Mouse (Mus musculus): ENCODE results near the gene St13. TPM values are rescaled to one million over a fixed set of nuclear protein-coding genes. Genes with fewer than 3 reads are reported as not detected.

Gene St13
- polyA plus RNA-seq, 1 experiment: 12.6 TPM

- WGBS: 81% methylated on average over 5 of the region's 5 CpGs
- no peak for DNase-seq (ENCODE audit: low read depth, low spot score)
These were observed 70.0 kb downstream of the St13 start for GRCm38 (mm10) chr15:81329721-81330369.

- 93% methylated on average over 7 of the region's 7 CpGs for WGBS
- no peak for DNase-seq (ENCODE audit: low read depth, low spot score)
These were observed 72.4 kb downstream of the St13 start for GRCm38 (mm10) chr15:81327501-81327900.

GRCm38 (mm10) chr15:81324979-81325378 lies 74.9 kb downstream of the St13 start:
- WGBS: 61% methylated on average over 4 of the region's 4 CpGs
- DNase-seq (ENCODE audit: low read depth, low spot score): no peak

GRCm38 (mm10) chr15:81320137-81320536 lies 79.7 kb downstream of the St13 start:
- 93% methylated on average over 3 of the region's 3 CpGs for WGBS
- no peak for DNase-seq (ENCODE audit: low read depth, low spot score)

GRCm38 (mm10) chr15:81319462-81319861 lies 80.4 kb downstream of the St13 start:
- DNase-seq (ENCODE audit: low read depth, low spot score): no peak
- 93% methylated on average over 9 of the region's 9 CpGs for WGBS

GRCm38 (mm10) chr15:81313928-81314327 lies 85.9 kb downstream of the St13 start:
- no peak for DNase-seq (ENCODE audit: low read depth, low spot score)
- WGBS: 68% methylated on average over 3 of the region's 3 CpGs

Other genes with a start within 250 kb of the St13 start
- gene Mrtfa, start 209.3 kb downstream of the St13 start, polyA plus RNA-seq (2012; rRNA removed): 18.9 and 22.4 TPM in 2 replicates
- 0.61 and 0.75 TPM in 2 replicates for gene Mchr1, start 164.6 kb downstream of the St13 start, polyA plus RNA-seq (2012; rRNA removed)
- gene Slc25a17, start 39.3 kb downstream of the St13 start, polyA plus RNA-seq (2012; rRNA removed): 22.5 and 25.2 TPM in 2 replicates
- gene Xpnpep3, start 61 bp upstream of the St13 start, polyA plus RNA-seq (2012; rRNA removed): 2.9 and 5.1 TPM in 2 replicates
- gene Dnajb7, start 8.2 kb upstream of the St13 start, polyA plus RNA-seq (2012; rRNA removed): 0.12 TPM in 1 of 2 replicates, not detected in the other
- gene Rbx1, start 66.2 kb upstream of the St13 start, polyA plus RNA-seq (2012; rRNA removed): 52.3 and 56.4 TPM in 2 replicates
- gene Ep300, start 185.3 kb upstream of the St13 start, polyA plus RNA-seq (2012; rRNA removed): 17.0 and 31.3 TPM in 2 replicates

All from large intestine, adult 2 months (tissue).